Mouse (Mus musculus): ENCODE measurements around the gene Gm13762. TPM values are rescaled to one million over a fixed set of nuclear protein-coding genes. Genes with fewer than 3 reads are reported as not detected.
"Not testable (repeated sequence)": the region's sequence is repeated elsewhere in the genome, so short reads cannot be mapped to it uniquely, and the experiment has no call there.

Gm13762 gene
- not detected in 2 replicates for total RNA-seq (2015)
- total RNA-seq (2017), result not detected in 2 replicates

GRCm38 (mm10) chr2:88980181-88980580 lies at the start of gene Gm13762:
TSS of gene Gm13762 (minus strand) at chr2:88980281.
- ATAC-seq (ENCODE audit: poor library complexity, severe bottlenecking), result no peak

GRCm38 (mm10) chr2:89021436-89021835 lies 41.4 kb upstream of the Gm13762 start:
- not testable (repeated sequence) for ATAC-seq (ENCODE audit: poor library complexity, severe bottlenecking)

GRCm38 (mm10) chr2:89018240-89018639 lies 38.2 kb upstream of the Gm13762 start, which contains the start of gene Olfr1216:
TSS of gene Olfr1216 (minus strand) at chr2:89018340.
- ATAC-seq (ENCODE audit: poor library complexity, severe bottlenecking), result no peak

- no peak for ATAC-seq (ENCODE audit: poor library complexity, severe bottlenecking)
These were observed 26.8 kb upstream of the Gm13762 start, which contains the start of gene Olfr1215 for GRCm38 (mm10) chr2:89006873-89007272. TSS of gene Olfr1215 (minus strand) at chr2:89006973.

- ATAC-seq (ENCODE audit: poor library complexity, severe bottlenecking), result no peak
These were observed 12.5 kb upstream of the Gm13762 start, which contains the start of gene Olfr1214 for GRCm38 (mm10) chr2:88992553-88992952. TSS of gene Olfr1214 (minus strand) at chr2:88992653.

GRCm38 (mm10) chr2:88953669-88954068 lies 26.4 kb downstream of the Gm13762 start, which contains the start of gene Olfr1212:
TSS of gene Olfr1212 (plus strand) at chr2:88953969.
- no peak for ATAC-seq (ENCODE audit: poor library complexity, severe bottlenecking)

- ATAC-seq (ENCODE audit: poor library complexity, severe bottlenecking), result no peak
These were observed 42.1 kb downstream of the Gm13762 start, which contains the start of gene Olfr1211 for GRCm38 (mm10) chr2:88938011-88938410. TSS of gene Olfr1211 (minus strand) at chr2:88938111.

Other genes with a start within 250 kb of the Gm13762 start
- not detected in 2 replicates for gene Olfr1197, start 247.9 kb downstream of the Gm13762 start, total RNA-seq (2015)
- not detected in 2 replicates for gene Olfr1197, start 247.9 kb downstream of the Gm13762 start, total RNA-seq (2017)
- not detected in 2 replicates for gene Olfr1198, start 228.9 kb downstream of the Gm13762 start, total RNA-seq (2015)
- gene Olfr1198, start 228.9 kb downstream of the Gm13762 start, total RNA-seq (2017), result not detected in 2 replicates
- not detected in 2 replicates for gene Olfr1199, start 219.8 kb downstream of the Gm13762 start, total RNA-seq (2015)
- gene Olfr1199, start 219.8 kb downstream of the Gm13762 start, total RNA-seq (2017), result not detected in 2 replicates
- gene Olfr1200, start 209.8 kb downstream of the Gm13762 start, total RNA-seq (2015), result not detected in 2 replicates
- not detected in 2 replicates for gene Olfr1200, start 209.8 kb downstream of the Gm13762 start, total RNA-seq (2017)
- gene Olfr1201, start 187.2 kb downstream of the Gm13762 start, total RNA-seq (2015), result not detected in 2 replicates
- gene Olfr1201, start 187.2 kb downstream of the Gm13762 start, total RNA-seq (2017), result not detected in 2 replicates
- not detected in 2 replicates for gene Olfr1202, start 165.8 kb downstream of the Gm13762 start, total RNA-seq (2015)
- gene Olfr1202, start 165.8 kb downstream of the Gm13762 start, total RNA-seq (2017), result not detected in 2 replicates
- gene Olfr1205, start 150.5 kb downstream of the Gm13762 start, total RNA-seq (2015), result not detected in 2 replicates
- gene Olfr1205, start 150.5 kb downstream of the Gm13762 start, total RNA-seq (2017), result not detected in 2 replicates
- gene Olfr1204, start 131.0 kb downstream of the Gm13762 start, total RNA-seq (2015), result not detected in 2 replicates
- not detected in 2 replicates for gene Olfr1204, start 131.0 kb downstream of the Gm13762 start, total RNA-seq (2017)
- gene Olfr1206, start 117.0 kb downstream of the Gm13762 start, total RNA-seq (2015), result not detected in 2 replicates
- not detected in 2 replicates for gene Olfr1206, start 117.0 kb downstream of the Gm13762 start, total RNA-seq (2017)
- gene Olfr1208, start 78.0 kb downstream of the Gm13762 start, total RNA-seq (2015), result not detected in 2 replicates
- not detected in 2 replicates for gene Olfr1208, start 78.0 kb downstream of the Gm13762 start, total RNA-seq (2017)
- gene Olfr1209, start 65.1 kb downstream of the Gm13762 start, total RNA-seq (2015), result not detected in 2 replicates
- not detected in 2 replicates for gene Olfr1209, start 65.1 kb downstream of the Gm13762 start, total RNA-seq (2017)
- gene Olfr1211, start 42.2 kb downstream of the Gm13762 start, total RNA-seq (2015), result not detected in 2 replicates
- gene Olfr1211, start 42.2 kb downstream of the Gm13762 start, total RNA-seq (2017), result not detected in 2 replicates
- not detected in 2 replicates for gene Olfr1212, start 26.3 kb downstream of the Gm13762 start, total RNA-seq (2015)
- not detected in 2 replicates for gene Olfr1212, start 26.3 kb downstream of the Gm13762 start, total RNA-seq (2017)
- gene Olfr1214, start 12.4 kb upstream of the Gm13762 start, total RNA-seq (2015), result not detected in 2 replicates
- gene Olfr1214, start 12.4 kb upstream of the Gm13762 start, total RNA-seq (2017), result not detected in 2 replicates
- not detected in 2 replicates for gene Olfr1215, start 26.7 kb upstream of the Gm13762 start, total RNA-seq (2015)
- gene Olfr1215, start 26.7 kb upstream of the Gm13762 start, total RNA-seq (2017), result not detected in 2 replicates
- not detected in 2 replicates for gene Olfr1216, start 38.1 kb upstream of the Gm13762 start, total RNA-seq (2015)
- not detected in 2 replicates for gene Olfr1216, start 38.1 kb upstream of the Gm13762 start, total RNA-seq (2017)
- gene Olfr1217, start 51.8 kb upstream of the Gm13762 start, total RNA-seq (2015), result not detected in 2 replicates
- gene Olfr1217, start 51.8 kb upstream of the Gm13762 start, total RNA-seq (2017), result not detected in 2 replicates
- gene Olfr1218, start 80.9 kb upstream of the Gm13762 start, total RNA-seq (2015), result not detected in 2 replicates
- not detected in 2 replicates for gene Olfr1218, start 80.9 kb upstream of the Gm13762 start, total RNA-seq (2017)
- gene Olfr1219, start 103.2 kb upstream of the Gm13762 start, total RNA-seq (2015), result not detected in 2 replicates
- gene Olfr1219, start 103.2 kb upstream of the Gm13762 start, total RNA-seq (2017), result not detected in 2 replicates
- gene Olfr1220, start 126.6 kb upstream of the Gm13762 start, total RNA-seq (2015), result not detected in 2 replicates
- gene Olfr1220, start 126.6 kb upstream of the Gm13762 start, total RNA-seq (2017), result not detected in 2 replicates
- not detected in 2 replicates for gene Olfr1221, start 137.0 kb upstream of the Gm13762 start, total RNA-seq (2015)
- gene Olfr1221, start 137.0 kb upstream of the Gm13762 start, total RNA-seq (2017), result not detected in 2 replicates
- gene Olfr1222, start 152.8 kb upstream of the Gm13762 start, total RNA-seq (2015), result not detected in 2 replicates
- gene Olfr1222, start 152.8 kb upstream of the Gm13762 start, total RNA-seq (2017), result not detected in 2 replicates
- not detected in 2 replicates for gene Olfr1223, start 171.3 kb upstream of the Gm13762 start, total RNA-seq (2015)
- not detected in 2 replicates for gene Olfr1223, start 171.3 kb upstream of the Gm13762 start, total RNA-seq (2017)
- not detected in 2 replicates for gene Olfr1224-ps1, start 183.8 kb upstream of the Gm13762 start, total RNA-seq (2015)
- gene Olfr1224-ps1, start 183.8 kb upstream of the Gm13762 start, total RNA-seq (2017), result not detected in 2 replicates
- not detected in 2 replicates for gene Olfr1225, start 194.4 kb upstream of the Gm13762 start, total RNA-seq (2015)
- gene Olfr1225, start 194.4 kb upstream of the Gm13762 start, total RNA-seq (2017), result not detected in 2 replicates
- not detected in 2 replicates for gene Olfr1226, start 219.8 kb upstream of the Gm13762 start, total RNA-seq (2015)
- gene Olfr1226, start 219.8 kb upstream of the Gm13762 start, total RNA-seq (2017), result not detected in 2 replicates